Mouse (Mus musculus): Measurements from ENCODE around the gene Gm3005. TPM values are rescaled to one million over a fixed set of nuclear protein-coding genes. Genes with fewer than 3 reads are reported as not detected.

Gm3005 gene
- not detected for polyA plus RNA-seq (2012; fragmentation: generic; extraction: Trizol)

DNA sequence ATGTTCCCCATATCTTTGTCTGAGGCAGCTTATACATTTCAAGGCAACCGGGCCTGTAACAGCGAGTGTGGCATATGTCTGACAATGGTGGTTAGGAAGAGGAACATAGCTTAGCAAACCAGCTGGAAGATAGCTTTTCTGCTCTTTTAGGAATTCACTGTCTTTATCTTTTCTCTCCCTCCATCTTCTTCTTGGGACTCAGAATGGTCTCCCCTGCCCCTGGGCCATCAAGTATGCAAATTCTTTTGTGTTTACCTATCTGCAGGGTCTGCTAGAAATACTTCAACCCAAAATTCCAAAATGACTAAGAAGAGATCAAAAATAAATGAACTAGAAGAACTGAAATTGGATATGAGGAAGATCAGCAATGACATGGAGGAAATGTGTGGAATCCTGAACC is at the start of gene Gm3005:
Gene Gm3005 (plus strand): TSS at position 301 of the 400 bp plus-strand sequence.

GRCm38 (mm10) chr14:3394793-3395192 is 33.1 kb upstream of the Gm3005 start, which contains the start of gene Gm10413:
TSS of gene Gm10413 (plus strand) at chr14:3395093.

GRCm38 (mm10) chr14:3412314-3412713 is 15.6 kb upstream of the Gm3005 start, which contains the start of gene Gm10409:
TSS of gene Gm10409 (plus strand) at chr14:3412614.

GRCm38 (mm10) chr14:3449079-3449478 is 21.2 kb downstream of the Gm3005 start, which contains the start of gene Gm10408:
TSS of gene Gm10408 (plus strand) at chr14:3449379.

DNA sequence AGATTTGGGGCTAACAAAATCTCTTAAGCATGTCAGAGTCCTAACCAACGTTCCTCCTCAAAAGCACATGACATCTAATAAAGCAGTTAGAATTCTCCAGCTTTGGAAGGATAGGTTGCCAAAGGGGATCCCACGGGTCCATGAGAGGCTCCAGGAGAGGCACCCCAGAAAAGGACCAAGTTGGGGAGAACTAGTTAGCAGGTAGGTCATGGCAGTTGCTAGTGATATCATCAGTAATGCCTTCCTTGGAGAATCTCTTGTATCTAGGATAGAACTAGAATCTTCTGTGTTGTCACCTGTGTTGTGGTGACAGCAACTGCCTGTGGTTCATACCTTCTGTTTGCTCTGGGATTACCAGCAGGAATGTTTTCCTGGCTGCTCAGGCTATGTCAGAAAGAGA is 206.3 kb downstream of the Gm3005 start, which contains the start of gene Gm3012:
Gene Gm3012 (plus strand): TSS at position 301 of the 400 bp plus-strand sequence.

Other genes with a start within 250 kb of the Gm3005 start
- gene Gm5795, start 239.8 kb upstream of the Gm3005 start, polyA plus RNA-seq (2012; fragmentation: generic; extraction: Trizol) = not detected
- not detected for gene D830030K20Rik, start 219.6 kb upstream of the Gm3005 start, polyA plus RNA-seq (2012; fragmentation: generic; extraction: Trizol)
- not detected for gene Gm2956, start 95.5 kb upstream of the Gm3005 start, polyA plus RNA-seq (2012; fragmentation: generic; extraction: Trizol)
- not detected for gene Gm10413, start 33.0 kb upstream of the Gm3005 start, polyA plus RNA-seq (2012; fragmentation: generic; extraction: Trizol)
- not detected for gene Gm10409, start 15.5 kb upstream of the Gm3005 start, polyA plus RNA-seq (2012; fragmentation: generic; extraction: Trizol)
- gene Gm10408, start 21.3 kb downstream of the Gm3005 start, polyA plus RNA-seq (2012; fragmentation: generic; extraction: Trizol) = not detected
- gene Gm3012, start 206.4 kb downstream of the Gm3005 start, polyA plus RNA-seq (2012; fragmentation: generic; extraction: Trizol) = not detected
- gene Gm3020, start 223.9 kb downstream of the Gm3005 start, polyA plus RNA-seq (2012; fragmentation: generic; extraction: Trizol) = not detected